Mouse (Mus musculus): ENCODE results near the gene Ankrd52. TPM values are rescaled to one million over a fixed set of nuclear protein-coding genes. Genes with fewer than 3 reads are reported as not detected.

Ankrd52 gene
- total and polyA plus RNA-seq, 3 experiments: 4.3 to 51.0 (median 15.3) TPM

DNA sequence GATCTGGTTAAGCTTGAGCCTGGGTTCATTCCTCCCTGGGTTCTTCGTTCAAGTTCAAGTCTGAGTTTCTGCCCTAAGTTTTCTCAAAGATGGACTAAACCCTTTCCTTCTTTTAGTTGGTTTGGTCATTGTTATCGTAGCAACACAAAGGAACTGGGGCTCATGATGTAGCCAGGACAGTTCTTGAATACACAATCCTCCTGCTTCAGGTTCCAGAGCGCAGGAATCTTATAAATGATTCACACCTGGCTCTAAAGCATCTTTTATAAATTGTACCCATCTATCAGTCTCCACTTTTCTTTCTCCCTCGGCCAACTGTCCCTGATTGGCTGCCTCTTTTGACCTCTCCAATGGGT is 838 bp upstream of the Ankrd52 start:
- dilution Hi-C loops (cut with MboI; ENCODE audit: extremely low pct_ligation_motif_present, extremely low pct_unique_long_range_greater_than_20kb, low sequenced_read_pairs) (no loop called here), in situ Hi-C loops (cut with MboI; ENCODE audit: low pct_ligation_motif_present, low pct_unique_long_range_greater_than_20kb, low sequenced_read_pairs) (no loop called here)
- DNase-seq (ENCODE audit: extremely low read depth): no peak
- H3K79me2 ChIP-seq (replicated peaks; ENCODE audit: control insufficient read depth, extremely low read depth, insufficient read depth, poor library complexity, severe bottlenecking): peaks cover 25% of the 10 kb centered on the region
- H3K9ac ChIP-seq (ENCODE audit: insufficient read depth, low read depth): peak overlapping the region; percentile 97; the same call in 1 of the 2 replicates
- no peaks in the 10 kb centered on the region for H3K27me3 ChIP-seq (replicated peaks)
- H3K9me3 ChIP-seq (replicated peaks; ENCODE audit: low read length): no peaks in the 10 kb centered on the region
- H3K27ac ChIP-seq (ENCODE audit: insufficient read depth, low read depth): peak overlapping the region; percentile 75
- H3K4me3 ChIP-seq (replicated peaks in 1 of 3; ENCODE audit: low read depth in 2 of 3, low read length in 2 of 3, poor library complexity in 1 of 3): peak overlapping the region; percentile 55 to 89 (median 83)
- peaks cover 13 to 29% of the 10 kb centered on the region in 2 experiments for H3K36me3 ChIP-seq (replicated peaks in 1 of 2; ENCODE audit: control insufficient read depth in 1 of 2, insufficient read depth in 1 of 2, low read length in 1 of 2)
- H3K4me1 ChIP-seq (ENCODE audit: control insufficient read depth in 1 of 2, insufficient read depth in 2 of 2): peaks cover 14 to 38% of the 10 kb centered on the region in 2 experiments
- TF ChIP-seq ZC3H11A (IDR thresholded peaks at IDR 0.05; ENCODE audit: low read depth, low read length) (no peak), CHD1 (IDR thresholded peaks at IDR 0.05; ENCODE audit: low read depth, low read length) (no peak), MEF2A (IDR thresholded peaks at IDR 0.05; ENCODE audit: borderline replicate concordance, low read depth, low read length) (no peak), ZMIZ1 (IDR thresholded peaks at IDR 0.05; ENCODE audit: low read depth, low read length) (no peak), RAD21 (IDR thresholded peaks at IDR 0.05; ENCODE audit: low read depth, low read length) (no peak), RCOR1 (conservative IDR thresholded peaks at IDR 0.05; ENCODE audit: low read depth, low read length) (no peak), ZNF384 (IDR thresholded peaks at IDR 0.05; ENCODE audit: low read depth, low read length) (no peak), IRF4 (IDR thresholded peaks at IDR 0.05; ENCODE audit: low read depth, low read length) (no peak), E2F4 (IDR thresholded peaks at IDR 0.05; ENCODE audit: insufficient replicate concordance, low read depth, low read length) (no peak)
- H3K4me2 ChIP-seq (ENCODE audit: insufficient read depth, low read depth, poor library complexity, severe bottlenecking): peak overlapping the region; percentile 94

DNA sequence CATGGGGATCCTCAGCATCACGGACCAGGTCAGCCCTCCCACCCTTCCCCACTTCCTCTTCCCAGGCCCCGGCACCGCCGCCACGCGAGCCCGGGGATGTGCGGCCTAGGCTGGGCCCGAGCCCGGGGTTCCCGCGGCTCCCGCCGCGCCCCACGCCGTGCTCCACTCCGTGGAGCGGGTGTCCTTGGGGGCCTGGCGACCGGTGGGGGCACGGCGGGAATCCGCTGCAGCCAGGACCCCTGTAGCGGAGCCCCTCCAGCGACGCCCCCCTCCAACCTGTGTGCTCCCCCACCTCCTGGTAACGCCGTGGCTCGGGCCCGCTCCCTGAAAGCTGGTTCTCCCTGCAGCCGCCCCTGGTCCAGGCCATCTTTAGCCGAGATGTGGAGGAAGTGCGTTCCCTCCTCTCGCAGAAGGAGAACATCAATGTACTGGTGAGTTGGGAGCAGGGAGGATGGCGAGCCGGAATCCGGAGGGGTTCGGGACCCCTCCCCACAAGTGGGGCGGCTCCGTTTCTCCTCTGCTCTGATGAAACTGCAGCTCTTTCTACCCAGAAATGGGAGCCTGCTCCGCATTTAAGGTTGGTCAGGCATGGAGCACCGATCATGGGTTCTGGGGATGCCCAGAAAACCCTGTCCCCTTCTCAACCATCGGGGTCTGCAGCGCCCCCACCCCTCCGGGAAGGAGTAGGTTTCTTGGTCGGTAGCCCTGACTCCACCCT is 466 bp downstream of the Ankrd52 start:
- H3K9me3 ChIP-seq (replicated peaks; ENCODE audit: low read length): no peaks in the 10 kb centered on the region
- dilution Hi-C loops (cut with MboI; ENCODE audit: extremely low pct_ligation_motif_present, extremely low pct_unique_long_range_greater_than_20kb, low sequenced_read_pairs) (no loop called here), in situ Hi-C loops (cut with MboI; ENCODE audit: low pct_ligation_motif_present, low pct_unique_long_range_greater_than_20kb, low sequenced_read_pairs) (no loop called here)

More for the DNA sequence above, 466 bp downstream of the Ankrd52 start:
- no peaks in the 10 kb centered on the region for H3K27me3 ChIP-seq (replicated peaks)
- peak overlapping the region; percentile 97 for H3K9ac ChIP-seq (ENCODE audit: insufficient read depth, low read depth)
- TF ChIP-seq ZKSCAN1 (IDR thresholded peaks at IDR 0.05; ENCODE audit: borderline replicate concordance, low read depth, low read length) (no peak; the same call in 1 of the 2 replicates), RCOR1 (conservative IDR thresholded peaks at IDR 0.05; ENCODE audit: low read depth, low read length) (no peak), UBTF (IDR thresholded peaks at IDR 0.05; ENCODE audit: low read depth, low read length) (peak; percentile 99), CTCF (conservative IDR thresholded peaks at IDR 0.05 in 1 of 2, IDR thresholded peaks at IDR 0.05 in 1 of 2; ENCODE audit: low read depth in 2 of 2, low read length in 2 of 2) (peak in 1 of 2 experiments; percentile 29; a peak in 1 of 4 replicates), SIN3A (IDR thresholded peaks at IDR 0.05; ENCODE audit: low read length) (peak; percentile 51; the same call in 1 of the 2 replicates), BHLHE40 (IDR thresholded peaks at IDR 0.05; ENCODE audit: low read depth, low read length) (no peak), GABPA (IDR thresholded peaks at IDR 0.05; ENCODE audit: insufficient replicate concordance, low read depth, low read length) (no peak), MXI1 (IDR thresholded peaks at IDR 0.05; ENCODE audit: low read depth, low read length) (peak; percentile 43), ZNF384 (IDR thresholded peaks at IDR 0.05; ENCODE audit: low read depth, low read length) (no peak), JUND (conservative IDR thresholded peaks at IDR 0.05; ENCODE audit: low read depth, low read length) (no peak), HCFC1 (IDR thresholded peaks at IDR 0.05; ENCODE audit: low read depth, low read length) (peak; percentile 57), KAT2A (IDR thresholded peaks at IDR 0.05; ENCODE audit: insufficient replicate concordance, low read length) (0 out of 2 replicates have a peak, but pooled peaks have one; percentile 23)
- H3K4me3 ChIP-seq (replicated peaks in 1 of 3; ENCODE audit: low read depth in 2 of 3, low read length in 2 of 3, poor library complexity in 1 of 3): peak overlapping the region; percentile 83 to 89 (median 84)
- H3K4me2 ChIP-seq (ENCODE audit: insufficient read depth, low read depth, poor library complexity, severe bottlenecking): peak overlapping the region; percentile 86
- DNase-seq (ENCODE audit: extremely low read depth): peak; percentile 33
- peaks cover 25% of the 10 kb centered on the region for H3K79me2 ChIP-seq (replicated peaks; ENCODE audit: control insufficient read depth, extremely low read depth, insufficient read depth, poor library complexity, severe bottlenecking)
- H3K4me1 ChIP-seq (ENCODE audit: control insufficient read depth in 1 of 2, insufficient read depth in 2 of 2): peaks cover 14 to 38% of the 10 kb centered on the region in 2 experiments
- peak overlapping the region; percentile 37 for H3K27ac ChIP-seq (ENCODE audit: insufficient read depth, low read depth)
- H3K36me3 ChIP-seq (replicated peaks in 1 of 2; ENCODE audit: control insufficient read depth in 1 of 2, insufficient read depth in 1 of 2, low read length in 1 of 2): peaks cover 26 to 41% of the 10 kb centered on the region in 2 experiments
